Comparison of ENCODE assay signal across 10 mouse cellular contexts in genomic region chr5:93129953-93130352, GRCm38 (mm10). TPM values are rescaled to one million over a fixed set of nuclear protein-coding genes. Genes with fewer than 3 reads are reported as not detected.
DNase-seq lines count a peak whose midpoint lies in the region; ATAC-seq and TF ChIP-seq lines count a peak whose summit lies in the region.
"Had no signal": no experiment of that assay in that cellular context is flagged by ENCODE, and none has a peak within 500 bp of the region (broad histone marks: within the 10 kb centered on the region; RNA-seq: fewer than 3 reads in every experiment).

No protein-coding gene starts in this region.

- no peaks in the 10 kb centered on the region for H3K27me3 ChIP-seq in liver, postnatal 0 days (ENCODE audit: insufficient read depth, low read length)
- H3K27me3 ChIP-seq in neural tube, embryonic 11.5 days (ENCODE audit: control insufficient read depth, insufficient read depth, low read length) = no peaks in the 10 kb centered on the region
- no peaks in the 10 kb centered on the region for H3K27me3 ChIP-seq in cerebellum, adult 2 months (ENCODE audit: control insufficient read depth, insufficient read depth, low read length)

- WGBS in liver, postnatal 0 days (ENCODE audit: insufficient replicate concordance) = 33% methylated on average over 4 of the region's 4 CpGs
- WGBS in neural tube, embryonic 11.5 days = 13% methylated on average over 4 of the region's 4 CpGs
- WGBS in cerebellum, adult 2 months = 66% methylated on average over 4 of the region's 4 CpGs

- H3K4me2 ChIP-seq in liver, postnatal 0 days (ENCODE audit: low read depth, low read length) = no peak overlapping the region
- H3K4me2 ChIP-seq in neural tube, embryonic 11.5 days (ENCODE audit: low read depth) = no peak overlapping the region

- no peak for ATAC-seq in liver, postnatal 0 days
- ATAC-seq in neural tube, embryonic 11.5 days (ENCODE audit: insufficient read depth, low FRiP score, low TSS enrichment) = no peak

- no peaks in the 10 kb centered on the region for H3K36me3 ChIP-seq in liver, postnatal 0 days (replicated peaks; ENCODE audit: insufficient read depth, low read length)
- no peaks in the 10 kb centered on the region for H3K36me3 ChIP-seq in neural tube, embryonic 11.5 days (ENCODE audit: control insufficient read depth, insufficient read depth, low read length)

- no peak for TF ChIP-seq EP300 in liver, postnatal 0 days (IDR thresholded peaks at IDR 0.05; ENCODE audit: low read depth)

- H3K9me3 ChIP-seq in liver, postnatal 0 days (ENCODE audit: low read length) = no peaks in the 10 kb centered on the region
- H3K9me3 ChIP-seq in neural tube, embryonic 11.5 days (ENCODE audit: control insufficient read depth, low read length) = no peaks in the 10 kb centered on the region
- H3K9me3 ChIP-seq: G1E had no signal

- H3K27ac ChIP-seq in liver, postnatal 0 days (ENCODE audit: low read depth) = no peak overlapping the region
- no peak overlapping the region for H3K27ac ChIP-seq in neural tube, embryonic 11.5 days (ENCODE audit: low read depth, low read length)
- no peak overlapping the region for H3K27ac ChIP-seq in cerebellum, adult 2 months (ENCODE audit: insufficient read depth, low read length)

- no peak overlapping the region for H3K4me3 ChIP-seq in liver, postnatal 0 days (ENCODE audit: low read depth, low read length)
- no peak overlapping the region for H3K4me3 ChIP-seq in neural tube, embryonic 11.5 days (ENCODE audit: low read depth, low read length)
- H3K4me3 ChIP-seq in cerebellum, adult 2 months (replicated peaks; ENCODE audit: insufficient read depth, low read depth, low read length) = no peak overlapping the region
- H3K4me3 ChIP-seq: erythroblast, embryonic 14.5 days had no signal

- no peak overlapping the region for H3K9ac ChIP-seq in liver, postnatal 0 days (replicated peaks)
- no peak overlapping the region for H3K9ac ChIP-seq in neural tube, embryonic 11.5 days (ENCODE audit: low read length)

- peak; percentile 24 for DNase-seq in liver
- no peak for DNase-seq in liver, postnatal 0 days
- DNase-seq in embryo, embryonic 11 days = peak; percentile 76
- peak; percentile 52 to 68 for DNase-seq in kidney, adult 8-10 months
- DNase-seq in neural tube, embryonic 11.5 days (ENCODE audit: low spot score) = peak; percentile 47
- no peak for DNase-seq in adrenal gland, adult 8-10 months
- DNase-seq in cerebellum, adult 2 months = no peak
- DNase-seq in layer of hippocampus, adult 11-12 months (ENCODE audit: low spot score) = no peak

- H3K4me1 ChIP-seq in liver, postnatal 0 days (ENCODE audit: insufficient read depth) = peaks cover 42% of the 10 kb centered on the region
- H3K4me1 ChIP-seq in neural tube, embryonic 11.5 days (ENCODE audit: control insufficient read depth, insufficient read depth, low read length) = peaks cover 83% of the 10 kb centered on the region
- peaks cover 11% of the 10 kb centered on the region for H3K4me1 ChIP-seq in cerebellum, adult 2 months (ENCODE audit: control insufficient read depth, insufficient read depth, low read length)

- TF ChIP-seq POLR2A in cerebellum, adult 2 months (IDR thresholded peaks at IDR 0.05; ENCODE audit: borderline replicate concordance, insufficient read depth, low read length) = no peak

- TF ChIP-seq CTCF in liver, postnatal 0 days (IDR thresholded peaks at IDR 0.05; ENCODE audit: low read depth) = no peak
- TF ChIP-seq CTCF in cerebellum, adult 2 months (IDR thresholded peaks at IDR 0.05; ENCODE audit: borderline replicate concordance, insufficient read depth, low read depth, low read length) = no peak

RNA-seq across cellular contexts. Expression of gene Sept11, which starts 36.7 kb away (rescaled TPM):
- polyA plus RNA-seq in liver, postnatal 0 days (2015; fragmentation: Nextera tagmentation; extraction: Ambion mirVana) = 12.1 and 12.2 TPM in 2 replicates
- polyA plus RNA-seq in neural tube, embryonic 11.5 days (2014; fragmentation: Nextera tagmentation; extraction: Ambion mirVana) = 276 and 289 TPM in 2 replicates
- total RNA-seq in adrenal gland, adult 8-10 months (2022) = 10 to 100 TPM; 40.3 to 44.5 (median 42.4) TPM
- 74.0 and 77.7 TPM in 2 replicates for polyA plus RNA-seq in cerebellum, adult 2 months (2012; rRNA removed)

Comparison
In these comparisons a context has a peak if more than half of its experiments do, and no peak if none do; other contexts are left out.
1. DNase-seq: peak in liver (single experiment), embryo, embryonic 11 days (single experiment), kidney, adult 8-10 months (2 of 2) and neural tube, embryonic 11.5 days (single experiment); none in liver, postnatal 0 days (single experiment), adrenal gland, adult 8-10 months (single experiment), cerebellum, adult 2 months (0 of 2) and layer of hippocampus, adult 11-12 months (single experiment).